Comparison of ENCODE assay signal across 8 mouse cellular contexts in the genomic region with DNA sequence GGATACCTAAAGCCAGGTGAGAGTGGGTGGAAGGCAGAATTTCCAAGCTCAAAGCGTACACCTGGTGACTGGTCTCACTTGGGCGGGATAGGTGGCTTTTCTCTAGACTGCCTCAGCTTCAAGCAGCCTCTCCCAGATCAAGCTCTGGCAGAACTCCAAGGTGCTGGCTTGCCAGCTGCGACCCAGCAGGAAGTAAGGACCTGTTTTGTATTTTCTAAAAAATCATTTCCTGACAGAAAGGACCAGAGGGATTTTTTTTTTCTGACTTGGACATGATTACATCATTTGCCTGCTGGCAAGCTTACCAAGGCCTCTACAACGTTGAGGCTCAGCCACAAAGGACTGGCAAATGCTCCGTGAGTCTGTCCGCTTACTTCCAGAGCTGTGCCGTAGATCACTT. TPM values are rescaled to one million over a fixed set of nuclear protein-coding genes. Genes with fewer than 3 reads are reported as not detected.
A peak's percentile ranks its signal among the peaks of the same experiment; 100 is the strongest.
DNase-seq lines count a peak whose midpoint lies in the region; ATAC-seq lines count a peak whose summit lies in the region.

No protein-coding gene starts in this region.

- no peak overlapping the region for H3K4me3 ChIP-seq in intestine, embryonic 14.5 days (ENCODE audit: low read depth, low read length)
- H3K4me3 ChIP-seq in intestine, embryonic 15.5 days (replicated peaks): no peak overlapping the region

- H3K9ac ChIP-seq in intestine, embryonic 14.5 days (ENCODE audit: low read length): no peak overlapping the region
- H3K9ac ChIP-seq in intestine, embryonic 15.5 days: no peak overlapping the region

- H3K27ac ChIP-seq in intestine, embryonic 14.5 days (ENCODE audit: low read depth): no peak overlapping the region
- no peak overlapping the region for H3K27ac ChIP-seq in intestine, embryonic 15.5 days

- H3K36me3 ChIP-seq in intestine, embryonic 14.5 days (ENCODE audit: control insufficient read depth, insufficient read depth, low read length): no peaks in the 10 kb centered on the region
- no peaks in the 10 kb centered on the region for H3K36me3 ChIP-seq in intestine, embryonic 15.5 days

- peak; percentile 52 for DNase-seq in intestine, embryonic 14.5 days (ENCODE audit: low spot score)
- peak; percentile 59 for DNase-seq in adrenal gland, adult 8-10 months
- DNase-seq in gastrocnemius, postnatal 14 days: peak; percentile 46
- peak; percentile 71 for DNase-seq in lung, postnatal 14 days
- no peak for DNase-seq in frontal cortex, adult 2 months (ENCODE audit: extremely low spot score in 1 of 2, low spot score in 1 of 2)
- no peak for DNase-seq in urinary bladder, adult 2 months (ENCODE audit: low spot score)

- no peak overlapping the region for H3K4me2 ChIP-seq in intestine, embryonic 14.5 days (ENCODE audit: low read length)
- H3K4me2 ChIP-seq in intestine, embryonic 15.5 days (replicated peaks): no peak overlapping the region

- no peaks in the 10 kb centered on the region; the same call in 1 of the 2 replicates for H3K27me3 ChIP-seq in intestine, embryonic 14.5 days (replicated peaks; ENCODE audit: control insufficient read depth, insufficient read depth, low read length)
- H3K27me3 ChIP-seq in intestine, embryonic 15.5 days (replicated peaks): 0 out of 2 replicates have a peak, but pooled peaks cover 9% of the 10 kb centered on the region

- H3K4me1 ChIP-seq in intestine, embryonic 14.5 days (replicated peaks; ENCODE audit: control insufficient read depth, insufficient read depth, low read length): 0 out of 2 replicates have a peak, but pooled peaks cover 5% of the 10 kb centered on the region
- H3K4me1 ChIP-seq in intestine, embryonic 15.5 days (replicated peaks): peaks cover 8% of the 10 kb centered on the region; the same call in 1 of the 2 replicates

- WGBS in intestine, embryonic 14.5 days: 52% methylated on average over 7 of the region's 7 CpGs
- 46% methylated on average over 7 of the region's 7 CpGs for WGBS in intestine, embryonic 15.5 days

- ATAC-seq in intestine, embryonic 14.5 days (replicated peaks; ENCODE audit: low FRiP score, low TSS enrichment, low read depth): no peak
- ATAC-seq in intestine, embryonic 15.5 days: no peak
- no peak for ATAC-seq in CD4-positive, CD25-positive, alpha-beta regulatory T cell, adult 4 months

- intact Hi-C loops in gastrocnemius, postnatal 14 days (cut with DNase I; ENCODE audit: low total_unique reads): no loop called here

- no peaks in the 10 kb centered on the region for H3K9me3 ChIP-seq in intestine, embryonic 14.5 days (ENCODE audit: control insufficient read depth, low read length)
- no peaks in the 10 kb centered on the region for H3K9me3 ChIP-seq in intestine, embryonic 15.5 days

RNA-seq across cellular contexts. Expression of gene Cxcl2, which starts 3.5 kb away (rescaled TPM):
- polyA plus RNA-seq in intestine, embryonic 14.5 days (2014; fragmentation: Nextera tagmentation; extraction: Ambion mirVana): not detected in 2 replicates
- 0.20 TPM in 1 of 2 replicates, not detected in the other for polyA plus RNA-seq in intestine, embryonic 15.5 days (2015; fragmentation: Nextera tagmentation; extraction: Ambion mirVana)
- total RNA-seq in adrenal gland, adult 8-10 months (2022): 1 to 10 TPM in 1 of 4 experiments, under 1 TPM in 3; 0.22 to 1.1 (median 0.62) TPM
- not detected for total RNA-seq in gastrocnemius, postnatal 14 days (2021)
- 0.08 TPM in 1 of 2 replicates, not detected in the other for polyA plus RNA-seq in frontal cortex, adult 2 months (2012; rRNA removed)
- 1 to 10 TPM; 1.5 to 2.9 TPM for polyA plus RNA-seq in CD4-positive, CD25-positive, alpha-beta regulatory T cell, adult 4 months (2017; shearing (Covaris generic))
- 0.37 TPM in 1 of 2 replicates, not detected in the other for polyA plus RNA-seq in urinary bladder, adult 2 months (2012; rRNA removed)

RNA-seq across cellular contexts. Expression of gene Cxcl1, which starts 9.1 kb away (rescaled TPM):
- polyA plus RNA-seq in intestine, embryonic 14.5 days (2014; fragmentation: Nextera tagmentation; extraction: Ambion mirVana): 0.42 and 1.1 TPM in 2 replicates
- polyA plus RNA-seq in intestine, embryonic 15.5 days (2015; fragmentation: Nextera tagmentation; extraction: Ambion mirVana): 0.39 and 0.68 TPM in 2 replicates
- 1 to 10 TPM in 1 of 4 experiments, under 1 TPM in 3; 0.49 to 2.1 (median 0.67) TPM for total RNA-seq in adrenal gland, adult 8-10 months (2022)
- under 1 TPM in 1 of 2 experiments, not detected in 1; 0.11 TPM for total RNA-seq in gastrocnemius, postnatal 14 days (2021)
- 0.32 and 0.46 TPM in 2 replicates for polyA plus RNA-seq in frontal cortex, adult 2 months (2012; rRNA removed)
- polyA plus RNA-seq in CD4-positive, CD25-positive, alpha-beta regulatory T cell, adult 4 months (2017; shearing (Covaris generic)): not detected
- 1.1 and 1.4 TPM in 2 replicates for polyA plus RNA-seq in urinary bladder, adult 2 months (2012; rRNA removed)

RNA-seq across cellular contexts. Expression of gene Mthfd2l, which starts 30.8 kb away (rescaled TPM):
- 46.8 and 49.7 TPM in 2 replicates for polyA plus RNA-seq in intestine, embryonic 14.5 days (2014; fragmentation: Nextera tagmentation; extraction: Ambion mirVana)
- polyA plus RNA-seq in intestine, embryonic 15.5 days (2015; fragmentation: Nextera tagmentation; extraction: Ambion mirVana): 37.1 and 46.2 TPM in 2 replicates
- 10 to 100 TPM; 15.7 to 20.5 (median 18.5) TPM for total RNA-seq in adrenal gland, adult 8-10 months (2022)
- 10 to 100 TPM in 1 of 2 experiments, 1 to 10 TPM in 1; 8.2 to 10.1 TPM for total RNA-seq in gastrocnemius, postnatal 14 days (2021)
- 19.0 and 23.6 TPM in 2 replicates for polyA plus RNA-seq in frontal cortex, adult 2 months (2012; rRNA removed)
- 1 to 10 TPM; 1.3 to 2.0 TPM for polyA plus RNA-seq in CD4-positive, CD25-positive, alpha-beta regulatory T cell, adult 4 months (2017; shearing (Covaris generic))
- polyA plus RNA-seq in urinary bladder, adult 2 months (2012; rRNA removed): 25.9 and 32.4 TPM in 2 replicates

Comparison
In these comparisons a context has a peak if more than half of its experiments do, and no peak if none do; other contexts are left out.
1. DNase-seq: peak in intestine, embryonic 14.5 days (single experiment), adrenal gland, adult 8-10 months (single experiment), gastrocnemius, postnatal 14 days (single experiment) and lung, postnatal 14 days (single experiment); none in frontal cortex, adult 2 months (0 of 2) and urinary bladder, adult 2 months (single experiment).